Mouse (Mus musculus) embryonic facial prominence, embryonic 14.5 days (tissue): ENCODE measurements at regions not wholly inside any gene's neighbourhood (a gene's known extent, or its start where the extent isn't known, plus 50 kb on each side); places are given as distances from the start of the nearest gene placed in this dataset.

Experiments used
- ATAC-seq: fragments of 200-750 bp; cut with Nextera tagmentation; 2 replicates; pipeline ENCODE4 v1.8.0; 2017; ENCODE audit warnings: low read depth, moderate number of reproducible peaks, moderate TSS enrichment
- DNase-seq: peaks from one replicate; pipeline ENCODE4 v3.0.0-alpha.2; 2015; ENCODE audit warnings: low spot score
- H3K27ac ChIP-seq: fragments of 300-500 bp; sonication (generic); replicated peaks from 2 replicates; pipeline ENCODE4 v1.5.1; 2014; ENCODE audit warnings: low read depth, mild to moderate bottlenecking, low read length, moderate library complexity
- H3K27me3 ChIP-seq: fragments of 300-500 bp; sonication (generic); replicated peaks from 2 replicates; pipeline ENCODE4 v1.6.1; 2014; ENCODE audit warnings: low read length; ENCODE audit not compliant: control insufficient read depth, insufficient read depth
- H3K36me3 ChIP-seq: fragments of 300-500 bp; sonication (generic); 2 replicates; pipeline ENCODE4 v1.6.1; 2014; ENCODE audit warnings: low read length, mixed read lengths; ENCODE audit not compliant: control insufficient read depth, insufficient read depth
- H3K4me1 ChIP-seq: fragments of 300-500 bp; sonication (generic); 2 replicates; pipeline ENCODE4 v1.6.1; 2014; ENCODE audit warnings: antibody characterized with exemption, low read length; ENCODE audit not compliant: control insufficient read depth, insufficient read depth
- H3K4me2 ChIP-seq: fragments of 300-500 bp; sonication (generic); 2 replicates; pipeline ENCODE4 v1.6.1; 2014; ENCODE audit warnings: low read depth, mild to moderate bottlenecking, low read length, moderate library complexity, mixed read lengths
- H3K4me3 ChIP-seq: fragments of 300-500 bp; sonication (generic); 2 replicates; pipeline ENCODE4 v1.5.1; 2014; ENCODE audit warnings: low read depth, mild to moderate bottlenecking, low read length
- H3K9ac ChIP-seq: fragments of 300-500 bp; sonication (generic); 2 replicates; pipeline ENCODE4 v1.6.1; 2014; ENCODE audit warnings: low read depth, mild to moderate bottlenecking, low read length, moderate library complexity, mixed read lengths
- H3K9me3 ChIP-seq: fragments of 300-500 bp; sonication (generic); 2 replicates; pipeline ENCODE4 v1.6.1; 2016; ENCODE audit warnings: low read length; ENCODE audit not compliant: control insufficient read depth
- WGBS: fragments of 180-500 bp; shearing (Covaris S2); extraction: QIAGEN DNeasy Blood & Tissue Kit; methylation state at CpG from one replicate; pipeline ENCODE4 v1.1.7; 2014; 5-methylcytosine and 5-hydroxymethylcytosine counted together

DNA sequence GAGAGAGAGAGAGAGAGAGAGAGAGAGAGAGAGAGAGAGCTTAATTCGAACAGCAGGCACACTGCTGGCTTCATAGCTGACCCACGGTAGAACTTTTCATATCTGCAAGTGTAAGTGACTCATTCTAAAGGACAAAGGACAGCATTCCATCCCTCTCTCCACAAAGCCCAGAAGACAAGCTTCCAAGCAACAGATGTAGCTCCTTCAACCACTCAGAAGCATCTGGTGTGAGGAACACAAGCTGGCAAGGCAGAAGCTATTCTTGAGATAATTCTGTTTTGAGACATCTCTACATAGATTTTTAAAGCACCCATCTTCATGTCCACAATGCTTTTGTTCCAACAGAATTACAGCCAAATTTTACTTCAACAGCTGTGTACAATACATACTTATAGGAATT, 294.2 kb upstream of the Gria1 start:
- Histone ChIP-seq H3K4me2 (no peak overlapping the region), H3K27ac (no peak overlapping the region), H3K9ac (no peak overlapping the region), H3K4me1 (no peaks in the 10 kb centered on the region), H3K9me3 (no peaks in the 10 kb centered on the region), H3K27me3 (no peaks in the 10 kb centered on the region), H3K36me3 (no peaks in the 10 kb centered on the region), H3K4me3 (no peak overlapping the region)
- ATAC-seq, result no peak
- no peak for DNase-seq
- WGBS, result 78% methylated on average over 2 of the region's 2 CpGs

DNA sequence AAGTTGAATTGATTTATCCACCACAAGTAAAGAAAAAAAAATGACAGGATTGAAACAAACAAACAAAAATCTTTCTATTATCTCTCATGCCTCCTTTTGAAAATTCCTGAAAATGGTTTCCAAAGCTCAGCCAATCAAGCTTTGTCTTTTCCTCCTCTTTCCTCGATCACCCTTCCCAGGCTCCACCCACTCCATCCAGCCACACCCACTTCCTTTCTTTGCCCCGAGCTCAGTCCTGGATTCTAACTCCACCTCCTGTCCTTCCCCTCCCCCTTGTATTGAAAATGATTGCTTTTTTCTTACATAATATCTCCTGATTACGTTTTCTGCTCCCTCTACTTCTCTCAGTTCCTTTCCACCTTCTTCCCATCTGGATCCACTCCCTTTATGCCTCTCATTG, 286.0 kb upstream of the Gria1 start:
- H3K27me3 ChIP-seq, result no peaks in the 10 kb centered on the region
- H3K9ac ChIP-seq, result no peak overlapping the region
- ATAC-seq (no peak), DNase-seq (no peak)
- 45% methylated on average over 3 of the region's 3 CpGs for WGBS
- H3K4me1 ChIP-seq, result no peaks in the 10 kb centered on the region
- no peak overlapping the region for H3K4me3 ChIP-seq
- H3K9me3 ChIP-seq, result no peaks in the 10 kb centered on the region
- H3K36me3 ChIP-seq, result no peaks in the 10 kb centered on the region
- H3K27ac ChIP-seq, result no peak overlapping the region
- no peak overlapping the region for H3K4me2 ChIP-seq

DNA sequence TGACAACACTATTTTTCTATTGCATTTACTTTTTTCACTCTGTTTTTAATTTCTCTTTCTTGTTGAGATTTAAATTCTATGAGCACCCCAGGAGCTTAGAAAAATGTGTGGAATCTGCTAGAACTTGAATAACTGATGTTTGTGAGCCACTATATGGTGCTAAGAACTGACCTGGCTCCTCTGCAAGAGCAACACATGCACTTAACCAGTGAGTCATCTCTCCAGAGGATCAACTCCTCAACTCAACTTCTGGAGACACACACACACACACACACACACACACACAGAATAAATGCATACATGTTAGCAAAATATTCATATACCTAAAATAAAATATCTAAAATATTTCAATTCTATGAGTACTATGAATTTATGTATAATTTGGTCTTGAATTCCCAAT, 285.0 kb upstream of the Gria1 start:
- Histone ChIP-seq H3K9me3 (no peaks in the 10 kb centered on the region), H3K9ac (no peak overlapping the region), H3K27me3 (no peaks in the 10 kb centered on the region), H3K4me2 (no peak overlapping the region), H3K4me1 (no peaks in the 10 kb centered on the region), H3K27ac (no peak overlapping the region), H3K4me3 (no peak overlapping the region), H3K36me3 (no peaks in the 10 kb centered on the region)
- ATAC-seq (no peak), DNase-seq (no peak)

DNA sequence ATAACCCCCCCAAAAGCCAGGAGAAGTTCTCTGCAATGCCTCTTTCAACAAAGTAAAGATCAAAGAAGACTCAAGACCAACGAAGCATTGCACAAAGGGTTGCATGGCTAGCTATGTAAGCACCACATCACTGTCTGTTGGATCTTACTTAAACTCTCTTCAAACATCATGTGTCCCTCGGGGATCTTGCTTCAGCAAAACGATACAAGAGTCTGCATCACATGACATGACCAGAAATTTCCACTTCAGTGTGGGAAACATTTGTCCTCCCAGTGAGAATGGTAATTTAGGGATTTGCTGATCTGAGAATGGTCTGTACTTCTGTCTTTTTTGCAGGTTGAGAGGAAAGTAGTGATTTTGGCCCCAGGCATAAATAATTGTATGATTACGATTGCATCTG, 283.6 kb upstream of the Gria1 start:
- Histone ChIP-seq H3K9me3 (no peaks in the 10 kb centered on the region), H3K4me1 (no peaks in the 10 kb centered on the region), H3K27me3 (no peaks in the 10 kb centered on the region), H3K27ac (no peak overlapping the region), H3K4me2 (no peak overlapping the region), H3K36me3 (no peaks in the 10 kb centered on the region), H3K4me3 (no peak overlapping the region), H3K9ac (no peak overlapping the region)
- no peak for ATAC-seq
- DNase-seq, result peak; percentile 33
- 48% methylated on average over 4 of the region's 4 CpGs for WGBS

DNA sequence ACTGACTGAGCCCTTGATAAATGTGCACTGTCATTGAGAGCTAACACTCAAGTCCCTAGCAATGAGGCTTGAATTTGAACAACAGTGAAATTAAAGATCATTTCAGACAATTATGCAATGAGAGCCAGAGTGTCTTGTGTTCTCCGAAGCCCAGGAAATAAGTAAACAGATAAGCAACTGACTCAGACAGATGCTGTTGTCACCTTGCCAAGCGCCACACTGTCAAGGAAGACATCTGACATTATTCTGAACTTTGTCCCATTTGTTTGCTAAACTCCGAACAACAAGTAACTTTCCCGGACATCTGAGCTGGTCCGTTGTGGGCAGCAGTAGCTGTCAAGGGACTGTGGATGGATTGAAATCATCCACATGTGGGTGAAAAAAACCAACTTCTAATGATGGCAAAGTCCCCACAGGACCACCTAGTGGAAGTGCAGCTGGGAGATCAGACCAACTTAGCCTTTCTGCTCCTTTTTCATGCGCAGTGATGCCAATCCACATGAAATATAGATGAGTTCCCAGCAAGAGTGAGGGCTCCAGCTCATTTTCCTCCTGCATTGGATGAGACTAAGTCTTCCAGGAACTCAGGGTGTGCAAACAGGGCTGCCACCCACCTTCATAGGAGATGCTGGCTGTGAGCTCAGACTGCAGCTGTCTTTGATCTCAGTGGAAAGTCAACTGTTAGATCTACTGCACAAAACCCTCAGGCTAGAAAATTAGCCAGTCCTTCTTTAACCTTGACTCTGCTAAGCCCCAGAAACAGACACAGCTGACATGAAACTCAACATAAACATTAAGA, 282.8 kb upstream of the Gria1 start:
- Histone ChIP-seq H3K4me1 (no peaks in the 10 kb centered on the region), H3K9me3 (no peaks in the 10 kb centered on the region), H3K27me3 (no peaks in the 10 kb centered on the region), H3K36me3 (no peaks in the 10 kb centered on the region), H3K9ac (no peak overlapping the region), H3K4me2 (no peak overlapping the region), H3K27ac (no peak overlapping the region), H3K4me3 (no peak overlapping the region)
- no peak for ATAC-seq
- 58% methylated on average over 6 of the region's 6 CpGs for WGBS
- no peak for DNase-seq

DNA sequence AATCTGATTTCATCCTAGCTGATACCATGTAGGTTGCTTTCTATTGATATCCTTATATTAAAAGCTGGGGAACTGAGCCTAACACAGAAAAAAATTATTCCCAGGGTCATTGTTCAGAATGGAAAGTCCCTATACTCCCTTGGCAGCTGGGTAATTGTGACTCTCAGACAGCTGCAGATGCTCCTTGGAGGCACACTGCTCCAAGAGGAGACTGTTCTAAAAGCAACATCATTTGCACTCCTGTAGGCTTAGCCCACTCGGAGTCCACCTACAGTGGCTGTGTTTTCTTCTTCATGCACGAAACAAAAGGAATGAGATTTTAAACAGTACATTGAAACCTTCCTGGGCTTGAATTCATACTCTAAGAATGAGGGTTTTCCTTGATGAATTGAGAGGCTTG, 269.3 kb upstream of the Gria1 start:
- H3K27me3 ChIP-seq, result no peaks in the 10 kb centered on the region

DNA sequence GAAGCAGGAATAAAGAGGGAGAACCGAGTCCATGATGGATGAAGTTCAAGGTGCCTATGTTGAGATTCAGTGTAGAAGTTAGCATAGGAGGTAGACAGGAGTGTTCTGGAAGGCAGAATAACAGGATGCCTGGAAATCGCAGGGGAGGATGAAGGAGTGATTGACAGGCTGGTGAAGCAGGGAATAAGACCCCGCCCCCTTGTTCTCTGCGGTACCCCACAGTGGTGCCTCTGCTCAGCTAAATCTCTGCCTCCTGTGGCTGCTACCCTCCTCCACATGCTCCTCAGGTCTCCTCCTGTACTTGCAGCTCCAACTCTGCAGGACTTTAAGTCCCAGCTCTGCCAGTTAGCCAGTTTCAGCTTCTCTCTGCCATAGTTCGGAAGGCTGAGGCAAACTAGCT, 261.2 kb upstream of the Gria1 start:
- Histone ChIP-seq H3K4me1 (no peaks in the 10 kb centered on the region), H3K4me3 (no peak overlapping the region), H3K4me2 (no peak overlapping the region), H3K9ac (no peak overlapping the region), H3K27me3 (no peaks in the 10 kb centered on the region), H3K9me3 (no peaks in the 10 kb centered on the region), H3K27ac (no peak overlapping the region), H3K36me3 (no peaks in the 10 kb centered on the region)
- 25% methylated on average over 4 of the region's 5 CpGs for WGBS
- DNase-seq, result no peak
- ATAC-seq, result no peak

More for the DNA sequence above, 269.3 kb upstream of the Gria1 start:
- Histone ChIP-seq H3K36me3 (no peaks in the 10 kb centered on the region), H3K4me2 (no peak overlapping the region), H3K9me3 (no peaks in the 10 kb centered on the region), H3K9ac (no peak overlapping the region), H3K27ac (no peak overlapping the region), H3K4me1 (no peaks in the 10 kb centered on the region), H3K4me3 (no peak overlapping the region)
- no peak for DNase-seq
- 0 out of 2 replicates have a peak, but pooled peaks have one; percentile 55 for ATAC-seq
- 59% methylated on average over 2 of the region's 2 CpGs for whole genome bisulfite sequencing

DNA sequence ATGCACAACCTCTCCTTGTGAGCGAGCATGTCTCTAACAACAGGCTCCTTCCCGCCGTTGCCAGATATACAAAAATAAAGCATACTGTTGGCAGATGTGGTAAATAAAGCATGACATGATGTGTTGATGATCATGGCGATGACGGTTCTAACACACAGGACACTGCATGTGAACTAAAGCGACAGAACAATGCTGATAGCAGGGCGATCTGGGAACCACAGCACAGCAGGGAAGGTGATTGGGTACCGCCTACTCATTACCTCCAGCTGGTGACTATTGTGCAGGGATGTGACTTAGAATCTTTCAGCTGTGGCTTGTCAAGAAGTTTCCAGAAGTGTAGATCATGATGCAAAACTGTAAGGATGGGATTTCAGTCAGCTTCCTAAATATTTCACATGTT, 260.5 kb upstream of the Gria1 start:
- DNase-seq (no peak), ATAC-seq (no peak)
- H3K4me3 ChIP-seq, result no peak overlapping the region
- no peak overlapping the region for H3K27ac ChIP-seq
- no peaks in the 10 kb centered on the region for H3K4me1 ChIP-seq
- H3K9me3 ChIP-seq, result no peaks in the 10 kb centered on the region
- H3K9ac ChIP-seq, result no peak overlapping the region
- H3K4me2 ChIP-seq, result no peak overlapping the region
- no peaks in the 10 kb centered on the region for H3K27me3 ChIP-seq
- 44% methylated on average over 8 of the region's 8 CpGs for WGBS
- no peaks in the 10 kb centered on the region for H3K36me3 ChIP-seq

DNA sequence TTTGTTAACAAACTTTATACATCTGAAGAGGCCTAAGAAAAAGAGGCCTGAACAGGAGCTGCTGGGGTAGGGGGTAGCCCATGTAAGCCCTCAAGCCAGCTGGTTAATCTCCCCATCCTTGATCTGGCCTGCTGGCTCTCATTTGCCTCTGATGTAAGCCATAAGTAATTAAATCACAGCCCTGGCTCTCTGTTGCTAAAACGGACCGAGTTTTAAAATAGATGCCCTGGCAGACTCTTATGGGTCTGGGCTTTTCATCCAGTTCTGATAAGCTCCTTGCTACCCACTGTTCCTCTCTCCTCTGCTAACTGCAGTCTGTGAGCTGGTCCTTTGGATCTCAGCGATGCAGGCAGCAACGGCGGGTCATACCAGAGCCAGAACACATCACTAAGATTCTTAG, 259.3 kb upstream of the Gria1 start:
- H3K27ac ChIP-seq, result no peak overlapping the region
- H3K9ac ChIP-seq, result no peak overlapping the region
- H3K4me1 ChIP-seq, result no peaks in the 10 kb centered on the region
- WGBS, result 53% methylated on average over 5 of the region's 5 CpGs
- H3K9me3 ChIP-seq, result no peaks in the 10 kb centered on the region
- no peak overlapping the region for H3K4me3 ChIP-seq
- H3K36me3 ChIP-seq, result no peaks in the 10 kb centered on the region
- H3K27me3 ChIP-seq, result no peaks in the 10 kb centered on the region
- no peak for DNase-seq
- H3K4me2 ChIP-seq, result no peak overlapping the region
- no peak for ATAC-seq
